17 mouse cellular contexts compared by ENCODE assay signal in genomic region chr2:59348585-59348984, GRCm38 (mm10).
"Had no signal": no experiment of that assay in that cellular context is flagged by ENCODE, and none has a peak within 500 bp of the region (broad histone marks: within the 10 kb centered on the region; RNA-seq: fewer than 3 reads in every experiment).

No protein-coding gene starts in this region.

- H3K27ac ChIP-seq: liver, embryonic 13.5 days; midbrain, embryonic 12.5 days; neural tube, embryonic 13.5 days had no signal

- H3K9me3 ChIP-seq: liver, embryonic 13.5 days; midbrain, embryonic 12.5 days; neural tube, embryonic 13.5 days had no signal

- DNase-seq: kidney, adult 18-20 months; kidney, adult 9 months; kidney, postnatal 14 days; kidney, postnatal 4 days; layer of hippocampus, adult 9-11 months; liver, embryonic 13.5 days; lung, adult 2 months; lung, postnatal 14 days; lung, postnatal 4 days; retina, postnatal 1 day; right cerebral cortex, postnatal 25 days; thymus, adult 18-20 months; thymus, postnatal 36 days had no signal

- H3K4me3 ChIP-seq: liver, embryonic 13.5 days; midbrain, embryonic 12.5 days; myocyte; neural tube, embryonic 13.5 days had no signal

- H3K9ac ChIP-seq: liver, embryonic 13.5 days; midbrain, embryonic 12.5 days; neural tube, embryonic 13.5 days had no signal

- H3K4me2 ChIP-seq: liver, embryonic 13.5 days; midbrain, embryonic 12.5 days; neural tube, embryonic 13.5 days had no signal

- H3K4me1 ChIP-seq: liver, embryonic 13.5 days had no signal

- ATAC-seq: midbrain, embryonic 16.5 days had no signal

- H3K27me3 ChIP-seq: liver, embryonic 13.5 days; midbrain, embryonic 12.5 days; neural tube, embryonic 13.5 days had no signal
